In genomic region chr6:115504160-115504558, GRCm38 (mm10) we compare ENCODE assay signal across 22 mouse cellular contexts. TPM values are rescaled to one million over a fixed set of nuclear protein-coding genes. Genes with fewer than 3 reads are reported as not detected.
A peak's percentile ranks its signal among the peaks of the same experiment; 100 is the strongest.
DNase-seq lines count a peak whose midpoint lies in the region; ATAC-seq lines count a peak whose summit lies in the region.
"Had no signal": no experiment of that assay in that cellular context is flagged by ENCODE, and none has a peak within 500 bp of the region (broad histone marks: within the 10 kb centered on the region; RNA-seq: fewer than 3 reads in every experiment).

No protein-coding gene starts in this region.

- H3K27me3 ChIP-seq in kidney, embryonic 14.5 days (ENCODE audit: control insufficient read depth, insufficient read depth, low read length): no peaks in the 10 kb centered on the region
- H3K27me3 ChIP-seq in lung, embryonic 16.5 days (ENCODE audit: control insufficient read depth, insufficient read depth, low read depth, low read length): no peaks in the 10 kb centered on the region
- no peaks in the 10 kb centered on the region for H3K27me3 ChIP-seq in intestine, embryonic 15.5 days (replicated peaks)
- H3K27me3 ChIP-seq in stomach, embryonic 15.5 days (replicated peaks): no peaks in the 10 kb centered on the region
- H3K27me3 ChIP-seq: embryonic facial prominence, embryonic 15.5 days; hindbrain, embryonic 12.5 days; neural tube, embryonic 15.5 days had no signal

- H3K9me3 ChIP-seq in kidney, embryonic 14.5 days (ENCODE audit: control insufficient read depth, low read length): 0 out of 2 replicates have a peak, but pooled peaks cover 3% of the 10 kb centered on the region
- no peaks in the 10 kb centered on the region for H3K9me3 ChIP-seq in lung, embryonic 16.5 days (ENCODE audit: control insufficient read depth, low read length)
- H3K9me3 ChIP-seq in intestine, embryonic 15.5 days: no peaks in the 10 kb centered on the region
- H3K9me3 ChIP-seq in stomach, embryonic 15.5 days: no peaks in the 10 kb centered on the region
- H3K9me3 ChIP-seq: embryonic facial prominence, embryonic 15.5 days; heart, embryonic 10.5 days; neural tube, embryonic 15.5 days had no signal

- H3K36me3 ChIP-seq in kidney, embryonic 14.5 days (ENCODE audit: control insufficient read depth, insufficient read depth, low read length): no peaks in the 10 kb centered on the region
- H3K36me3 ChIP-seq in lung, embryonic 16.5 days (ENCODE audit: control insufficient read depth, insufficient read depth, low read length): no peaks in the 10 kb centered on the region
- H3K36me3 ChIP-seq in intestine, embryonic 15.5 days: no peaks in the 10 kb centered on the region
- H3K36me3 ChIP-seq in stomach, embryonic 15.5 days: no peaks in the 10 kb centered on the region
- H3K36me3 ChIP-seq: embryonic facial prominence, embryonic 15.5 days; heart, embryonic 10.5 days; hindbrain, embryonic 12.5 days; neural tube, embryonic 15.5 days had no signal

- H3K4me2 ChIP-seq in kidney, embryonic 14.5 days (replicated peaks; ENCODE audit: low read depth, low read length): no peak overlapping the region
- H3K4me2 ChIP-seq in lung, embryonic 16.5 days (ENCODE audit: low read depth, low read length): no peak overlapping the region
- H3K4me2 ChIP-seq in intestine, embryonic 15.5 days (replicated peaks): no peak overlapping the region
- no peak overlapping the region for H3K4me2 ChIP-seq in stomach, embryonic 15.5 days
- H3K4me2 ChIP-seq: embryonic facial prominence, embryonic 15.5 days; hindbrain, embryonic 12.5 days; liver, embryonic 11.5 days; neural tube, embryonic 15.5 days had no signal

- ATAC-seq in kidney, embryonic 14.5 days (ENCODE audit: low FRiP score, low TSS enrichment): peak; percentile 76
- ATAC-seq in lung, embryonic 16.5 days (ENCODE audit: low read depth): peak; percentile 74
- peak; percentile 27 for ATAC-seq in intestine, embryonic 15.5 days
- peak; percentile 24; the same call in 1 of the 2 replicates for ATAC-seq in stomach, embryonic 15.5 days (ENCODE audit: insufficient read depth, low FRiP score, low read depth)
- ATAC-seq in megakaryocyte, adult 5-6 weeks (ENCODE audit: poor library complexity, severe bottlenecking): no peak
- ATAC-seq: CD4-positive, CD25-positive, alpha-beta regulatory T cell, adult 4 months had no signal

- no peak overlapping the region for H3K9ac ChIP-seq in kidney, embryonic 14.5 days (ENCODE audit: low read depth, low read length)
- H3K9ac ChIP-seq in lung, embryonic 16.5 days (ENCODE audit: low read length): no peak overlapping the region
- H3K9ac ChIP-seq in intestine, embryonic 15.5 days: no peak overlapping the region
- no peak overlapping the region for H3K9ac ChIP-seq in stomach, embryonic 15.5 days
- H3K9ac ChIP-seq: embryonic facial prominence, embryonic 15.5 days; hindbrain, embryonic 12.5 days; neural tube, embryonic 15.5 days had no signal

- H3K27ac ChIP-seq in kidney, embryonic 14.5 days (ENCODE audit: low read depth, low read length): peak overlapping the region; percentile 30; the same call in 1 of the 2 replicates
- H3K27ac ChIP-seq in lung, embryonic 16.5 days (ENCODE audit: low read length): no peak overlapping the region
- peak overlapping the region; percentile 82 for H3K27ac ChIP-seq in intestine, embryonic 15.5 days
- H3K27ac ChIP-seq in stomach, embryonic 15.5 days: peak overlapping the region; percentile 61
- H3K27ac ChIP-seq: embryonic facial prominence, embryonic 15.5 days; heart, embryonic 10.5 days; hindbrain, embryonic 12.5 days; neural tube, embryonic 15.5 days had no signal

- 0 out of 2 replicates have a peak, but pooled peaks cover 3% of the 10 kb centered on the region for H3K4me1 ChIP-seq in kidney, embryonic 14.5 days (ENCODE audit: control insufficient read depth, insufficient read depth, low read length)
- H3K4me1 ChIP-seq in lung, embryonic 16.5 days (replicated peaks; ENCODE audit: control insufficient read depth, insufficient read depth, low read length): peaks cover 19% of the 10 kb centered on the region; the same call in 1 of the 2 replicates
- H3K4me1 ChIP-seq in intestine, embryonic 15.5 days (replicated peaks): peaks cover 16% of the 10 kb centered on the region
- H3K4me1 ChIP-seq in stomach, embryonic 15.5 days: peaks cover 13% of the 10 kb centered on the region; the same call in 1 of the 2 replicates
- H3K4me1 ChIP-seq: neural tube, embryonic 15.5 days had no signal

- 80% methylated on average over 3 of the region's 3 CpGs for whole genome bisulfite sequencing in kidney, embryonic 14.5 days
- WGBS in lung, embryonic 16.5 days: 56% methylated on average over 3 of the region's 3 CpGs
- WGBS in intestine, embryonic 15.5 days: 65% methylated on average over 3 of the region's 3 CpGs
- 70% methylated on average over 3 of the region's 3 CpGs for WGBS in stomach, embryonic 15.5 days

- no peak for DNase-seq in kidney, postnatal 4 days
- DNase-seq in lung, postnatal 36 days: no peak
- DNase-seq in right cerebral cortex, postnatal 10 days (ENCODE audit: low spot score in 2 of 2): no peak
- DNase-seq: adrenal gland, postnatal 14 days; cerebellum, adult 11-12 months; cerebellum, postnatal 14 days; heart, postnatal 10 days; kidney, postnatal 36 days; midbrain, embryonic 14.5 days; thymus, adult 2 months had no signal

- H3K4me3 ChIP-seq in kidney, embryonic 14.5 days (ENCODE audit: low read length): no peak overlapping the region
- no peak overlapping the region for H3K4me3 ChIP-seq in lung, embryonic 16.5 days (ENCODE audit: low read length)
- H3K4me3 ChIP-seq in intestine, embryonic 15.5 days (replicated peaks): no peak overlapping the region
- no peak overlapping the region for H3K4me3 ChIP-seq in stomach, embryonic 15.5 days (replicated peaks)
- H3K4me3 ChIP-seq: embryonic facial prominence, embryonic 15.5 days; heart, embryonic 10.5 days; hindbrain, embryonic 12.5 days; myocyte; neural tube, embryonic 15.5 days had no signal

RNA-seq across cellular contexts. Expression of gene Tsen2, which starts 40.3 kb away (rescaled TPM):
- polyA plus RNA-seq in kidney, embryonic 14.5 days (2014; fragmentation: Nextera tagmentation; extraction: Ambion mirVana): 26.1 and 33.4 TPM in 2 replicates
- polyA plus RNA-seq in lung, embryonic 16.5 days (2015; fragmentation: Nextera tagmentation; extraction: Ambion mirVana): 23.9 and 24.8 TPM in 2 replicates
- 26.9 and 27.4 TPM in 2 replicates for polyA plus RNA-seq in intestine, embryonic 15.5 days (2015; fragmentation: Nextera tagmentation; extraction: Ambion mirVana)
- 26.6 and 27.2 TPM in 2 replicates for polyA plus RNA-seq in stomach, embryonic 15.5 days (2015; fragmentation: Nextera tagmentation; extraction: Ambion mirVana)
- total RNA-seq in megakaryocyte, adult 5-6 weeks (2015): 2.9 and 3.0 TPM in 2 replicates
- total RNA-seq in megakaryocyte, adult 5-6 weeks (2017): 3.4 and 8.7 TPM in 2 replicates
